Mouse (Mus musculus) heart, adult 11 months (tissue): ENCODE data around the gene Fshb.
A peak's percentile ranks its signal among the peaks of the same experiment; 100 is the strongest.

ENCODE experiments used
- DNase-seq: peaks from one replicate; pipeline ENCODE4 v3.0.0; 2022

The Fshb gene

DNA sequence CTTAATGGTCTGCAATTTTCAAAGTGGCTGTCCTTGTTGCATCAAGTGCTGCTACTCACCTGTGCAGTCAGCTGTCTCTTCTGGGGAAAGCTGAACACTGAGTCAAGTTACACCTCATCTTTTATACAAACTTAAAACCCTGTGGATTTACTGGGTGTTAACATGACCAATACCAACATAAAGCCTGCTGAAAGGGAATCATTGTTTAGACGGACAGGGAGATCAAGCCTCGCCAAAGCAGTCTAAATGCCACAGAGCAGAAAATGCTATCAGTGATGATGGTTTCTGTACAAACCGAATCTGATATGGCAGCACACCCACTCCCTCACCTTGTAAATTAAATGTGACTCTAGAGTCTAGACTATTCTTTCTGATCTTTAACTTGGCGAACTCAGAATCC, at the start of gene Fshb:
Gene Fshb (minus strand): TSS at position 101 of the 400 bp plus-strand sequence.
- DNase-seq: no peak

DNA sequence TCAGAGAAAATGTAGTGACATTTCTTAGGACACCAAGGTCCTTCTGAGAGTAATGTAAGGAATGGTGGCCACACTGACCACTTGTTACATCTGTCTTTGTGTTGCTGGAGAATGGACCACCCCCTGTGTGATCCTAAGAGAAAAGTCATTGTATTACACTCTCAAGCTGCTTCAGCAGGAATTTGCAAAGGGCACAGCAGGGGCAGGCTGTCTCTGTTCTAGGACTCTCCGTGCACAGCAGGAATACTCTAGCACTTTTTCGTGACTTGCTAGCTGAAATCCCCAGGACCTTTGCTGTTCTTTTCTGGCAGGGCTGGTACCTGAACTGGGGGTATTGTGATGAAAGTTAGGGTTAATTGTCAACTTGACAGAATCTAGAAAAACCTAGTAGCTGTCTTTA, 24.8 kb upstream of the Fshb start:
- no peak for DNase-seq

DNA sequence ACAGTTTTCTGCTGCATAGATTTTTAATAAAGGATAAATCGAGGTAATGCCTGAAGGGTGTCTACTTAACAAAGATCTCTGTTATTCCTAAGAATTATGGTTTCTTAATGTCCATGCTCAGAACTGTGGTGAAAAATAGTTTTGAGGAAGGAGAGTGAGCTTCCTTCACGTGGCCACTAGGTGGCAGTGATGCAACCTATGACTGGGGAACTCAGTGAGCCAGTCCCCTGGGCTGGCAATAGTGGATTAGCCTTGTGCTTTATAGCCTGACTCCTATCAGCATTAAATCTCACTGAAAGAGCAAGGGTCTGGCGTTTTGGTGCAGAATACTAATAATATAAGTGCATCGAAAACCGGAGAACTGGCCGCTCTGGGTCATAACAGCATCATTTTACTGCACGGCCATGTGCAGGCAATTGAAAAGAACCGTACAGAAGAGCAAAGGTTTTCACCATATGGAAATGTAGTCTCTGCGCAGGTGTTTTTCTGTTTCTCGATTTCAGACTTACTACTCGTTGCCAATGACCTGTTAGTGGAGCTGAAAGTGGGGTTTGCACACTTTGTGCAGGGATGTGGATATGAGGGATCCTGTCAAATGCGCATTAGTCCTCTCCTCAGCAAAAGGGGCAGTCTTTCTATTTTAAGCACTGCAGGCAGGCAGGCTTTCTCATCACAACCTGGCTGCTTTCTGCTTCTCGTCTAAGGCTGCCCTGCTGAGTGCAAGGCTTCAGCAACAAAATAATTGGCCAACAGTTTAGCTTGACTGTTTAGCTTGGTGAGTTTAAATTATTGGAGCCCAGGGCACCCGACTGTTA, 23.8 kb upstream of the Fshb start:
- DNase-seq: no peak

DNA sequence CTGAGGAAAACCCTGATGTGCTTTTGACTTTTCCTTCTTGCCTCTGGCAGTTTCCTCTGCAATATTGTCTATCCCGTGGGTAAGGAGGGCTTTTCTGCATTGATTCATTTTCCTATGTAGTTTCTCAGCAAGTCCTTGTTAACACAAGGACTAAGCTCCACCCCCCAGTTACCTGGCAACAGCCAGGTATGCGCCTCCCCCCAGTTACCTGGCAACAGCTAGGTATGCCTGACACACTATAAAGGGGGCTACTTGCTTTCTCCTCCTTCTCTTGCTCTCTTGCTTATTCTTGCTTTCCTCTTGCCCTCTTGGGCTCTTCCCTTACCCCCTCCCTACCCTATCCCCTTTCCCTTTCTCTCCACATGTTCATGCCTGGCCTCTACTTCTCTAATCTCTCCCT, 3.8 kb upstream of the Fshb start:
- DNase-seq: no peak

DNA sequence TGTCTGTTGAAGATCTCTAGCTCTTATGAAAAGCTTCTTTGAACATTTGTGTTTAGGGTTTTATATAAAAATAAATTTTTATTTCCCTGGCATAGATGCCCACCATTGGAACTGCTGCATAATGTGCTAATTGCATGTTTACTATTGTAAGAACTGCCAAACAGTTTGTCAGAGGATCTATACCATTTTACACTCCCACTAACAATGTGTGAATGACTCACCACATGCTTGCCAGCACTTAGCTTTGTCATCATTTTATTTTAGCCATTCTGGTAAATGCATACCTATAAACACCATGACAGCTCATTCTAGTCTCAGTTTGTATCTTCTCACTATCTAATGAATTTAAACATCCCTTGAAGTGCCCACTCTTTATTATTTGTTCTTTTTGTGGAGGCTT, 13.5 kb downstream of the Fshb start:
- no peak for DNase-seq

DNA sequence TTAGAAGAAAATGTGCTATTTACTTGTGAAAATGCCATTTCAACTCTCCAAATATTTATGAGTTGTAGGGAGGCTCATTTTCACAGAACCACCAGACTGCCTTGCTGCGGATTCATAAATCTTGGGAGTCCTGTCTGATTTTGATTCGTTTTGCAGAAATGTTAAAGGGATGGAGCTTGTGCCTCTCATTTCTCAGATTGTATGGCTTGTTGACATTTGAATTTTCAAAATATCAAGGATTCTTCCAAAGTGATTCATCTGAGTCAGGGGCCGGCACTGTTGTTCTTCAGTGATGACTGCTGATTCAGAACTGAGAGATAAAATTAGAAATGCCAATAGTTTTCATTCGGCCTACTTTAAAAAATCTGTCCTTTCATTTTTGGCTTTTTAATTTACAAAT, 18.6 kb downstream of the Fshb start:
- no peak for DNase-seq

DNA sequence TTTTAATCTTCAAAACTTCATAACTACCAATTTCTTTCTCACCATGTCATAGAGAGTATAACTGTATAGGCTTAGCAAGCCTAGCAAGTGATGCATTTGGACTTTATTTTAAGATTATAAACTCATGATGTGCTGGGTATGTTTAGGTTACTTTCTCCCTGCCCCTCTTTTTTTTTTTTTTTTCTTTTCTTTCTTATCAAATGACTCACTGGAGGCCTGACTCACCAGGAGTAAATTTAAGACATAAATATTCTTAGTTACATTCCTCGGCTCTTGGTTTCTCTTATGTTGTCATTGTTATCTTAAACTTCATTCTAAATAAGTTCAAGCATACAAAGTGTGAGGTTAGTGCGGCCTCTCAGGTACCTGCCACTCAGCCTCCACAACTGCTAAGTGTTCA, 23.5 kb downstream of the Fshb start:
- DNase-seq: no peak

DNA sequence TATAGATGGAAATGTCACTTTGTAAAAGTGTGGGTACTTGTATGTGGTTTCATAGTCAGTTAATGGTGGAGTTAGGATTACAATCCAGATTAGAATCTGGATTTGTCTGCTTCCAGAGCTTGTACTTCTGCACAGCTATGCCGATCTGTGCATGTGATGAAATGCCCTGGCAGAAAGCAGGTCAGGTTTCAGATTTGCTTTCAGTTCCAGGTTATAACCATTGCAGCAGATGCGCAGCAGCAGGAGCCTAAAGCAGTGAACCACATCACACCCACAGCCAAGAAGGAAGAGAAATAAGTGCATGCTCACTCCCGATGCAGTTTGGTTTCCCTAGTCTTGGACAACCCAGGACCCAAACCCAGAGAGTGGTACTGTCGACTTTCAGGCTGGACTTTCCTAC, 34.8 kb downstream of the Fshb start:
- DNase-seq: no peak

DNA sequence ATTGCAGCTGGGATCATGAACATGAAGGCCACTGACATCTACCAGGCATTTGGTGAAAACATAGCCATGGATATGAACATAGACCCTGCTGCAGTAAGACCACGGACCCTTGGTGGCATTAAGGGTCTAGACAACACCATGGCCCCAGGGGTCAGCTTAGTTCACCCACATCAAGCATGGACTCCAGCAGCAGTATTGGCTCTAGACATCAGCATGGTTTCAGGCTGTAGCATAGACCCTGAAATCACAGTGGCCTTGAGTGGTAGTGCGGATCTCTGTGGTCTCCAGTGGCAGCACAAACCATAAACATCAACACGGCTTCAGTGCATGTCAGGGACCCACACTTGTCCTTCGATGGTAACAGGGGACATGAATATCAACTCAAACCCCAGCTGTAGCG, 36.7 kb downstream of the Fshb start:
- DNase-seq: peak; percentile 52

DNA sequence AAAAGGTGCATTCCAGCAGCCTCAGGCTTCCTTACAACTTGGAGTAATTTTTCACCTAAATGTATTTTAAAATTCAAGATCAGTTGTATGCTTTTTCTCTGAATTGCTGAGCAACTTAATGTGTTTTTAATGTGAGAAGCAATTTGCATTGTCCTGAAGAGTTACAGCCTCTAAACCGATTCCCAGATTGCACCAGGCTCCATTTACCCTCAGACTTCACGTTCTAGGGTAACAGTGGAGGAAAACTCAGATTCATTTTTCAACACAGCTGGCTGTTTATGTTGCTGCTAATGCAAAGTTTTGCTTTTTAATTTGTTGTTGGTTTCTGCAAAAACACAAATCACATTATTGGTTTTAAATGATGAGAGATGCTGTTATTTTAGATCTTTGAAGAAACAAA, 40.1 kb downstream of the Fshb start:
- DNase-seq: peak; percentile 28

DNA sequence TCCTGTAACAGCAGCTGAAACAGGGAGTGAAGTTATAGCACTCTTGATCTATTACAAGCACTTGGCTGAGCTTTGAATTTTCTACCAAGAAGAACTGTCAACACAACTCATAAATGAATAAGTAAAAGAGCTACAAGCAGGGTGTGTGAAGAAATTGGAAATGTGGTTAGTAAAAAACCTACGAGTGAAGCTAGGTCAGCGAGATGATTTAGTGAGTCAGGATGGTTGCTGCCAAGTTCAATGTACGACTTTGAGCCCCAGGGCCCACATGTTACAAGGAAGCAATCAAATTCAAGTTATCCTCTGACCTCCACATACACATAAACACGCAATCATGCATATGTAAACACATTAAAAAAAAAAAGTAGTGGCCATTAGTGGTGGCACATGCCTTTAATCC, 46.3 kb downstream of the Fshb start:
- DNase-seq: peak; percentile 57

DNA sequence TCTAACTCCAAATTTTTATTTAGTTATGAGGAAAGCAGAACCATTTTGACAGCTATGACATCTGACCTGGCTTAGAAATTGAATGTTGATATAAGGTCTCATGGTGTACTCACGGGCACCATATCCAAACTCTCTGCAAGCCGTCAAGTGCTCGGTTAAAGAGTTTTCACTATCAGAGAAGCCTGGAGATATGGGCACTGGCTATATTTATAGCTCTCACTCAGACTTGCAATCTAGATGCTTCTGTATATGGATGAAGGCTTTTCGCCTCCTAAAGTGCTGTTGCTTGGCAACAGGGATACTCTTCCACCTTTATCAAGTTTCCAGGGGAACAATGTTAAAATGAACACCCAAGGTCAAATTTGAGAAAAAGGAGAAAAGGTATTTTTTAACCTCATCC, 47.1 kb downstream of the Fshb start:
- peak; percentile 23 for DNase-seq

DNA sequence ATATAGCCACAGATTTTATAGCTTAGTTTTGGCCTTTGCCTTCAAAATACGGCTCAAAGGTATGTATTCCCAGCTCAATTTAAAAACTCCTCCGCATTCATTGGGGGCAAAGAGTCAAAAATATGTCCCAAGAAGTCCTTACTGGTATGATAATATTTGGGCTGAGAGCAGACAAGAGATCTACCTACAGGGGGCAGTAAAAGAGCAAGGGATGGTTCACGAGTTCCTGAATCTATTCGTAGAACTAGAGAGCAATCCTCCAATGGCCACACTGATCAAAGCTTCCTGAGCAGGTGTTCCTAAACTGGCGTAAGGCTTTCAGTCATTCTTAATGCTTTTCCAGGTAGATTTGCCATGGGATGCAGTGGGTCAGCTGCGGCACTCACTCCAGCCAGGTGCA, 49.3 kb downstream of the Fshb start:
- peak; percentile 63 for DNase-seq

DNA sequence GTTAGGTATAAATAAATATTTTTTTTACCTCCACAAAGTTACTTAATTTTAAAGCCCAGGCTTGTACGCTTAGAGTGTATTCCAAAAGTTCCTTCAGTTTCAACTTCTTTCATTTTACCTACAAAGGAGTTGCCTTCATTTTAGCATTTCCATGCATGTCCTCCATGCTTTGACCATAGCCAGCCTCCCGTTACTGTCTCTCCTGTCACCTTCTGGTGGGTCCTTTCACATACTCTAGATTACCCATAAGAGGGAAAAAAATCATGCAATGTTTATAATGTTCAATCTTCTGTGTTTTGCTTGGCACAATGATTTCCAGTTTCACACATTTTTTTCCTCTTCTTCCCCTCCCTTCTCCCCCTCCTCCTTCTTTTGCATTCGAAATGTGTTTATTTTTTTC, 53.1 kb downstream of the Fshb start:
- DNase-seq: peak; percentile 39
